Mouse (Mus musculus) stomach, postnatal 0 days (tissue): ENCODE data around the gene Trappc10. TPM values are rescaled to one million over a fixed set of nuclear protein-coding genes. Genes with fewer than 3 reads are reported as not detected.

ENCODE experiments used
- ATAC-seq: fragments of 200-750 bp; cut with Nextera tagmentation; 2 replicates; pipeline ENCODE4 v1.8.0; 2017; ENCODE audit not compliant: low FRiP score, low TSS enrichment
- DNase-seq: peaks from one replicate; pipeline ENCODE4 v3.0.0-alpha.2; 2016; ENCODE audit warnings: low spot score
- H3K27ac ChIP-seq: fragments of 300-500 bp; sonication (generic); replicated peaks from 2 replicates; pipeline ENCODE4 v1.5.1; 2014; ENCODE audit warnings: mild to moderate bottlenecking, control low read depth
- H3K27me3 ChIP-seq: fragments of 300-500 bp; sonication (generic); 2 replicates; pipeline ENCODE4 v1.6.1; 2014; ENCODE audit warnings: low read length; ENCODE audit not compliant: control insufficient read depth, insufficient read depth
- H3K36me3 ChIP-seq: fragments of 300-500 bp; sonication (generic); 2 replicates; pipeline ENCODE4 v1.6.1; 2014; ENCODE audit warnings: low read length, mixed read lengths; ENCODE audit not compliant: control insufficient read depth, insufficient read depth
- H3K4me1 ChIP-seq: fragments of 300-500 bp; sonication (generic); replicated peaks from 2 replicates; pipeline ENCODE4 v1.6.1; 2014; ENCODE audit warnings: antibody characterized with exemption; ENCODE audit not compliant: control insufficient read depth, insufficient read depth
- H3K4me2 ChIP-seq: fragments of 300-500 bp; sonication (generic); replicated peaks from 2 replicates; pipeline ENCODE4 v1.6.1; 2014; ENCODE audit warnings: low read depth, mild to moderate bottlenecking, control low read depth, moderate library complexity
- H3K4me3 ChIP-seq: fragments of 300-500 bp; sonication (generic); 2 replicates; pipeline ENCODE4 v1.5.1; 2014; ENCODE audit warnings: low read depth, low read length, control low read depth
- H3K9ac ChIP-seq: fragments of 300-500 bp; sonication (generic); 2 replicates; pipeline ENCODE4 v1.6.1; 2014; ENCODE audit warnings: mild to moderate bottlenecking, low read length, control low read depth, mixed read lengths
- H3K9me3 ChIP-seq: fragments of 300-500 bp; sonication (generic); 2 replicates; pipeline ENCODE4 v1.6.1; 2016; ENCODE audit warnings: low read length; ENCODE audit not compliant: control insufficient read depth
- CTCF ChIP-seq: IDR thresholded peaks from 2 replicates; pipeline ENCODE4 v1.5.1; 2016; ENCODE audit warnings: antibody characterized with exemption, low read depth, mild to moderate bottlenecking, moderate library complexity
- EP300 ChIP-seq: optimal IDR thresholded peaks from 2 replicates; pipeline ENCODE3; 2016; ENCODE audit warnings: antibody characterized with exemption
- WGBS: fragments of 180-500 bp; shearing (Covaris S2); extraction: QIAGEN DNeasy Blood & Tissue Kit; methylation state at CpG from one replicate; pipeline ENCODE4 v1.1.7; 2014; 5-methylcytosine and 5-hydroxymethylcytosine counted together
- polyA plus RNA-seq: library from polyadenylated mRNA; unstranded; fragments of >200 nt; fragmentation: Nextera tagmentation; extraction: Ambion mirVana; gene quantifications from 2 replicates; pipeline ENCODE4 v1.2.1, GENCODE M21; 2015

Gene Trappc10
- polyA plus RNA-seq, 1 experiment from 2014 or later, result 17.8 TPM

DNA sequence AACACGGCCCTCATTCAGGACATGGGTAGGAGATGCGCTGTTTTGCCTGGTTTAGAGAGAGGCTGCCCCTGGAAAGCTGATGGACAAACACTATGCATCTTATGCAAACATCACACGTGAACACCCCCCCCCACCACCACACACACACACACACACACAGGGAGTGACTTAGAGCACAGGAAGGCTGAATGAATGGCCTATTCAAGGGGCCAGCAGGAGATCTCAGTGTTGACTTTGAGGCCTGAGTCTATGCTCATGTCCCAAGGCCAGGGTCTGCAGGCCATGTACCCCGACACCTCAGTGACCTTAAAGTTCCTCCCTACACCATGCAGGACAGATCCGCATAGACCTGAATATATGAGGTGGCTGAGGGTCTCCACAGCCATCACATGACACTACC is 43.7 kb upstream of the Trappc10 start:
- no peak; the same call in 1 of the 2 replicates for ATAC-seq
- Histone ChIP-seq H3K4me2 (no peak overlapping the region), H3K9me3 (no peaks in the 10 kb centered on the region), H3K27me3 (no peaks in the 10 kb centered on the region), H3K36me3 (peaks cover 16% of the 10 kb centered on the region), H3K4me3 (no peak overlapping the region), H3K9ac (no peak overlapping the region), H3K4me1 (no peaks in the 10 kb centered on the region), H3K27ac (no peak overlapping the region)
- TF ChIP-seq EP300 (no peak), CTCF (no peak)
- 80% methylated on average over 5 of the region's 5 CpGs for WGBS
- DNase-seq, result peak; percentile 29

DNA sequence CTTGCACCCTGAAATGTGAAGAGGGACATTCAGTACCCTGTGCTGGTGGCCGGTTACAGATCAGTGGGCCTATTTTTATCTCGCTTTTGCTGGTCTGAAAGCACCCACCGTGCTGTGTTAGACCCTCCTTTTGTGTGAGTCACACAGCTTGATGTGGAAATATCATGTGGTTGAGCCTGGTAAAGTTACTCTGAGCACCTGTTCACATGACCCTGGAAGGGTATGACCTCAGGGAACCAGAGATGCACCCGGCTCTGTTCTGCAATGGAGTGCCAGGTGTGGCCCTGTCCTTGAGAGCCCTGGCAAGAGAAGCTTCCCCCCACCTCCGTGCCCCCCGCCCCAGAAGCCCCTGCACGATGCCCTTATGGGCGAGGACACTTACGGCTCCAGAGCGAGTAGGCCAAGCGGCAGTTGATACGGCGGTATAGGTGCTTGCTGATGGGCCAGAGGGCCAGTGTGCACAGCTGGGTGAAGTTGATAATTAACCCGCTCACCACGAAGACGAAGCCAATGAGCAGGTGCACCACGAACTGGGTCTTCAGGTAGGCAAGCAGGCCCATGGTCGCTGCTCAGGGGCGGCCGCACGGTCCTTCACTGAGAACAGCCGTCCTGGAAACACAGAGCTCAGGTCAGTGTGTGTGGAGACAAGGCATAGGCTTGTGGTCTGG is 43.2 kb upstream of the Trappc10 start:
- Histone ChIP-seq H3K27me3 (no peaks in the 10 kb centered on the region), H3K4me1 (no peaks in the 10 kb centered on the region), H3K4me2 (no peak overlapping the region), H3K27ac (no peak overlapping the region), H3K36me3 (peaks cover 16% of the 10 kb centered on the region), H3K9ac (no peak overlapping the region), H3K4me3 (no peak overlapping the region), H3K9me3 (no peaks in the 10 kb centered on the region)
- 70% methylated on average over 22 of the region's 22 CpGs for WGBS
- no peak for TF ChIP-seq CTCF
- no peak for TF ChIP-seq EP300
- ATAC-seq (peak; percentile 65), DNase-seq (peak; percentile 54)

DNA sequence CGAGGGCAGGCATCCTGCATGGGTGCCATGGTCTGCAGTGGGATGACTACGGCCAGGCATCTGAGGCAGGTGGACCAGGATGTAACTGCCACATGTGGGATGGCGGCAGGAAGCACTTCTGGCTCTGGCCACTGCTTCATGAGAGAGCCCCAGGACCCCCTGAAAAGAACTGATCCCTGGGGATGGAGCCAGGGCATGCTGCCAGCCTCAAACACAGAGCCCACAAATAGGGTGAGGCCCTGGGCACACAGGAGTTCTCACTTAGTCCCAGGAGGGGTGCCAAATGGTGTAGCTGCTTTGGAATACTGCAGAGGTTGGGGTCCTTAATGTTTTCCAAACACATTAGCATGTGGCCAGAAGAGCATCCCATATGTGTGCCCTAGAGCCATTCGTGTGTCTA is 41.5 kb upstream of the Trappc10 start:
- Histone ChIP-seq H3K4me3 (no peak overlapping the region), H3K27me3 (no peaks in the 10 kb centered on the region), H3K4me1 (no peaks in the 10 kb centered on the region), H3K4me2 (no peak overlapping the region), H3K9ac (no peak overlapping the region), H3K9me3 (no peaks in the 10 kb centered on the region), H3K27ac (no peak overlapping the region), H3K36me3 (peaks cover 19% of the 10 kb centered on the region)
- no peak for ATAC-seq
- no peak for TF ChIP-seq CTCF
- TF ChIP-seq EP300, result no peak
- 93% methylated on average over 4 of the region's 4 CpGs for WGBS
- no peak for DNase-seq

DNA sequence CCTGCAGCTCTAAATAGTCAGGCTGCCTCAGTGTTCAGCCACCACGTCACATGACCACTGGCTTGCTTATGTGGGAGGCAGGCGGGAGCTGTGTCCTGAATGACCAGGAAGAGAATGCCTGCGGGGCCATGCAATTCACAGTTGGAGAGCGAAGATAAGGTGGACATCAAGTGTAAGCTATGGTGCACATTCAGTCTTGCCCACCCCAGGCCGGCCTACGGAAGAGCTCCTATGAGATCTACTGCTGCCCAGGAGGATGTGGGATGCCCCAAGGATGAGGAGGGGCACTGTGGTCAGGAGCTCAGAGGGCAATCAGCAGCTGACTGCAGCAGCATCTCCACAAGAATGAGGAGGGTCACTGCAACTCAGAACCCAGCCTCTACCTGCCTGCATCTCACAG is 41.0 kb upstream of the Trappc10 start:
- Histone ChIP-seq H3K4me2 (no peak overlapping the region), H3K27me3 (no peaks in the 10 kb centered on the region), H3K9ac (no peak overlapping the region), H3K36me3 (peaks cover 19% of the 10 kb centered on the region), H3K9me3 (no peaks in the 10 kb centered on the region), H3K4me1 (no peaks in the 10 kb centered on the region), H3K27ac (no peak overlapping the region), H3K4me3 (no peak overlapping the region)
- no peak for TF ChIP-seq EP300
- no peak for TF ChIP-seq CTCF
- ATAC-seq (no peak), DNase-seq (no peak)
- WGBS, result 83% methylated on average over 6 of the region's 6 CpGs

DNA sequence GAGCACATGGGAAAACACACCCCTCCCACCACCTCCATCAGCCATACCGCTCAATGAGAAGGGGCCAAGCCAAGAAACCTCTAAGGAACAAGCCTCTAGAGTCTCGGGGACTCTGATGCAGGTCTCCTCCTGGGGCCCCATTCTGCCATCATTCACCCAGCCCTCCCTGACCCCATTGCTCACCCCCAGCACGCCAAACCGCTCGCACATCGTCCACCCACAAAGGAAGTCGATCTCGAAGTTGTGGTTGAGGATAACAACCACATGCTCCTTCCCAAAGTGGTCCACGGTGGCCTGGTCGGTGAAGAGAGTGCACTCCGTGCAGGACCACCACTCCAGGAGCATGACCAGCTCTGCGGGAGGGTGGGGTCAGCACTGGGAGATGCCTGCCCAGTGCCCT is 40.4 kb upstream of the Trappc10 start:
- H3K4me1 ChIP-seq, result no peaks in the 10 kb centered on the region
- ATAC-seq, result no peak
- TF ChIP-seq CTCF (no peak), EP300 (no peak)
- H3K9me3 ChIP-seq, result no peaks in the 10 kb centered on the region
- H3K4me3 ChIP-seq, result no peak overlapping the region
- peaks cover 22% of the 10 kb centered on the region for H3K36me3 ChIP-seq
- no peak overlapping the region for H3K27ac ChIP-seq
- H3K9ac ChIP-seq, result no peak overlapping the region
- no peaks in the 10 kb centered on the region for H3K27me3 ChIP-seq
- DNase-seq, result no peak
- 86% methylated on average over 12 of the region's 12 CpGs for WGBS
- H3K4me2 ChIP-seq, result no peak overlapping the region

DNA sequence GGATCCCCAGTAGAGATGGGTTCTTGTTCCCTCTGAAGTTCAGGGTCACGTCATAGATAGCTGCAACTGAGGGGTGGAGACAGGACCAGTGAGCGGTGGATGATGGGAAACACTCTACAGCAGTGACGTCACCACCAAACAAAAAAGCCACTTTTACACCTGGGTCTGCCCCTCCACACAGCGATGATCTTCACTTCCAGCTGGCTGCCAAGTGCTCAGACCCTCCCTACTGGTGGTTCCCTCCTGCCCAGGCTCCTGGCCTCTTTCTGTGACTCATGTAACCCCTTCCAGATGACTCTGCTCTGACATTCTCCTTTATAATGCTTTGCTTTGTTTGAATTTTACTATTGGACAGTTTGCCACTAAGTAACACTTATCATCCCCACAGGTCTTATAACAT is 38.0 kb upstream of the Trappc10 start:
- Histone ChIP-seq H3K9me3 (no peaks in the 10 kb centered on the region), H3K4me3 (no peak overlapping the region), H3K36me3 (peaks cover 26% of the 10 kb centered on the region), H3K9ac (no peak overlapping the region), H3K27ac (no peak overlapping the region), H3K4me2 (no peak overlapping the region), H3K27me3 (no peaks in the 10 kb centered on the region), H3K4me1 (no peaks in the 10 kb centered on the region)
- 92% methylated on average over 4 of the region's 4 CpGs for WGBS
- no peak for DNase-seq
- TF ChIP-seq CTCF, result no peak
- no peak for TF ChIP-seq EP300
- ATAC-seq, result no peak
